Mouse (Mus musculus): ENCODE data around the gene Gm14569. TPM values are rescaled to one million over a fixed set of nuclear protein-coding genes. Genes with fewer than 3 reads are reported as not detected.

Gene Gm14569
- polyA plus RNA-seq, 1 experiment from 2014 or later, result not detected

Small RNA genes lying within 50 kb of the gene (microRNA-seq; reads per million reads assigned to microRNA genes)
- gene Gm44485, result not detected

Other genes starting within 250 kb of the Gm14569 start
- 0.23 and 0.29 TPM in 2 replicates for gene Lonrf3, start 163.5 kb downstream of the Gm14569 start, polyA plus RNA-seq (2015; fragmentation: Nextera tagmentation; extraction: Ambion mirVana)
- not detected in 2 replicates for gene Gm6268, start 90.5 kb downstream of the Gm14569 start, polyA plus RNA-seq (2015; fragmentation: Nextera tagmentation; extraction: Ambion mirVana)
- gene Pgrmc1, start 106.4 kb upstream of the Gm14569 start, polyA plus RNA-seq (2015; fragmentation: Nextera tagmentation; extraction: Ambion mirVana), result 497 and 560 TPM in 2 replicates
- gene Akap17b, start 153.6 kb upstream of the Gm14569 start, polyA plus RNA-seq (2015; fragmentation: Nextera tagmentation; extraction: Ambion mirVana), result 5.9 and 6.1 TPM in 2 replicates